Mouse (Mus musculus): Measurements from ENCODE around the gene Htr6. TPM values are rescaled to one million over a fixed set of nuclear protein-coding genes. Genes with fewer than 3 reads are reported as not detected.

The Htr6 gene
- polyA plus RNA-seq, 1 experiment from 2014 or later, result 0.50 TPM

- no peak overlapping the region for H3K4me3 ChIP-seq (replicated peaks)
- H3K27me3 ChIP-seq, result no peaks in the 10 kb centered on the region
- H3K27ac ChIP-seq, result no peak overlapping the region
- no peak overlapping the region for H3K9ac ChIP-seq (replicated peaks)
- H3K36me3 ChIP-seq, result peaks cover 34% of the 10 kb centered on the region
- WGBS, result 73% methylated on average over 6 of the region's 6 CpGs
- peaks cover 29% of the 10 kb centered on the region for H3K4me1 ChIP-seq (replicated peaks)
- no peak overlapping the region for H3K4me2 ChIP-seq
- no peak for ATAC-seq (ENCODE audit: insufficient number of reproducible peaks, insufficient read depth, low FRiP score, low TSS enrichment, low read depth)
- no peaks in the 10 kb centered on the region for H3K9me3 ChIP-seq
Measured at GRCm38 (mm10) chr4:139101546-139101945, 26.2 kb upstream of the Htr6 start.

- H3K4me2 ChIP-seq, result no peak overlapping the region
- peaks cover 34% of the 10 kb centered on the region for H3K36me3 ChIP-seq
- no peak for ATAC-seq (ENCODE audit: insufficient number of reproducible peaks, insufficient read depth, low FRiP score, low TSS enrichment, low read depth)
- H3K9ac ChIP-seq (replicated peaks), result no peak overlapping the region
- H3K27me3 ChIP-seq, result no peaks in the 10 kb centered on the region; the same call in 1 of the 2 replicates
- H3K4me1 ChIP-seq (replicated peaks), result peaks cover 23% of the 10 kb centered on the region
- H3K4me3 ChIP-seq (replicated peaks), result no peak overlapping the region
- H3K27ac ChIP-seq, result no peak overlapping the region
- no peaks in the 10 kb centered on the region for H3K9me3 ChIP-seq
- 94% methylated on average over 8 of the region's 8 CpGs for WGBS
Measured at GRCm38 (mm10) chr4:139100326-139100725, 25.0 kb upstream of the Htr6 start.

- Histone ChIP-seq H3K4me2 (no peak overlapping the region), H3K9ac (replicated peaks) (no peak overlapping the region), H3K4me1 (replicated peaks) (peaks cover 18% of the 10 kb centered on the region), H3K27me3 (peaks cover 33% of the 10 kb centered on the region), H3K36me3 (peaks cover 5% of the 10 kb centered on the region; the same call in 1 of the 2 replicates), H3K4me3 (replicated peaks) (no peak overlapping the region), H3K27ac (no peak overlapping the region), H3K9me3 (peaks cover 7% of the 10 kb centered on the region; the same call in 1 of the 2 replicates)
- ATAC-seq (ENCODE audit: insufficient number of reproducible peaks, insufficient read depth, low FRiP score, low TSS enrichment, low read depth), result no peak
- WGBS, result 61% methylated on average over 5 of the region's 5 CpGs
Measured at GRCm38 (mm10) chr4:139096201-139096600, 20.8 kb upstream of the Htr6 start.

GRCm38 (mm10) chr4:139095406-139095805, 20.0 kb upstream of the Htr6 start:
- 0% methylated on average over 1 of the region's 1 CpGs for WGBS
- H3K4me2 ChIP-seq, result no peak overlapping the region
- peaks cover 41% of the 10 kb centered on the region for H3K27me3 ChIP-seq
- no peak overlapping the region for H3K4me3 ChIP-seq (replicated peaks)
- peaks cover 7% of the 10 kb centered on the region; the same call in 1 of the 2 replicates for H3K9me3 ChIP-seq
- peaks cover 3% of the 10 kb centered on the region; the same call in 1 of the 2 replicates for H3K36me3 ChIP-seq
- H3K9ac ChIP-seq (replicated peaks), result no peak overlapping the region
- no peak for ATAC-seq (ENCODE audit: insufficient number of reproducible peaks, insufficient read depth, low FRiP score, low TSS enrichment, low read depth)
- H3K27ac ChIP-seq, result no peak overlapping the region
- peaks cover 26% of the 10 kb centered on the region for H3K4me1 ChIP-seq (replicated peaks)

- Histone ChIP-seq H3K4me2 (peak overlapping the region; percentile 89), H3K27me3 (peaks cover 55% of the 10 kb centered on the region), H3K27ac (peak overlapping the region; percentile 89; the same call in 1 of the 2 replicates), H3K9ac (replicated peaks) (peak overlapping the region; percentile 90; the same call in 1 of the 2 replicates), H3K36me3 (peaks cover 8% of the 10 kb centered on the region; the same call in 1 of the 2 replicates), H3K9me3 (peaks cover 7% of the 10 kb centered on the region; the same call in 1 of the 2 replicates), H3K4me1 (replicated peaks) (peaks cover 38% of the 10 kb centered on the region), H3K4me3 (replicated peaks) (peak overlapping the region; percentile 83)
- WGBS, result 23% methylated on average over 13 of the region's 13 CpGs
- no peak for ATAC-seq (ENCODE audit: insufficient number of reproducible peaks, insufficient read depth, low FRiP score, low TSS enrichment, low read depth)
Measured at GRCm38 (mm10) chr4:139093196-139093530, 17.8 kb upstream of the Htr6 start.

GRCm38 (mm10) chr4:139092356-139093195, 17.2 kb upstream of the Htr6 start, which contains the start of gene Nbl1:
Nbl1 (minus strand) TSS chr4:139092993.
- Histone ChIP-seq H3K4me1 (replicated peaks) (peaks cover 42% of the 10 kb centered on the region), H3K9me3 (peaks cover 7% of the 10 kb centered on the region; the same call in 1 of the 2 replicates), H3K9ac (replicated peaks) (peak within 1 kb of the TSS; percentile 90), H3K27ac (peak within 1 kb of the TSS; percentile 89), H3K36me3 (peaks cover 8% of the 10 kb centered on the region; the same call in 1 of the 2 replicates), H3K27me3 (peaks cover 61% of the 10 kb centered on the region), H3K4me2 (peak within 1 kb of the TSS; percentile 89), H3K4me3 (replicated peaks) (peak within 1 kb of the TSS; percentile 83)
- WGBS, result 1% methylated on average over 95 of the region's 105 CpGs
- no peak for ATAC-seq (ENCODE audit: insufficient number of reproducible peaks, insufficient read depth, low FRiP score, low TSS enrichment, low read depth)

GRCm38 (mm10) chr4:139091478-139092355, 16.3 kb upstream of the Htr6 start:
- Histone ChIP-seq H3K9me3 (peaks cover 7% of the 10 kb centered on the region; the same call in 1 of the 2 replicates), H3K9ac (replicated peaks) (peak overlapping the region; percentile 90), H3K27ac (peak overlapping the region; percentile 89), H3K27me3 (peaks cover 64% of the 10 kb centered on the region), H3K4me1 (replicated peaks) (peaks cover 49% of the 10 kb centered on the region), H3K36me3 (peaks cover 8% of the 10 kb centered on the region; the same call in 1 of the 2 replicates), H3K4me2 (peak overlapping the region; percentile 89), H3K4me3 (replicated peaks) (peak overlapping the region; percentile 83)
- ATAC-seq (ENCODE audit: insufficient number of reproducible peaks, insufficient read depth, low FRiP score, low TSS enrichment, low read depth), result peak; percentile 47; the same call in 1 of the 2 replicates
- WGBS, result 2% methylated on average over 28 of the region's 28 CpGs

GRCm38 (mm10) chr4:139091066-139091465, 15.7 kb upstream of the Htr6 start:
- peak overlapping the region; percentile 83 for H3K4me3 ChIP-seq (replicated peaks)
- peak overlapping the region; percentile 89 for H3K4me2 ChIP-seq
- peaks cover 49% of the 10 kb centered on the region for H3K4me1 ChIP-seq (replicated peaks)
- H3K9ac ChIP-seq (replicated peaks), result peak overlapping the region; percentile 90
- H3K36me3 ChIP-seq, result peaks cover 8% of the 10 kb centered on the region; the same call in 1 of the 2 replicates
- ATAC-seq (ENCODE audit: insufficient number of reproducible peaks, insufficient read depth, low FRiP score, low TSS enrichment, low read depth), result no peak
- H3K9me3 ChIP-seq, result peaks cover 7% of the 10 kb centered on the region; the same call in 1 of the 2 replicates
- H3K27ac ChIP-seq, result peak overlapping the region; percentile 89
- 16% methylated on average over 7 of the region's 7 CpGs for WGBS
- peaks cover 64% of the 10 kb centered on the region for H3K27me3 ChIP-seq

GRCm38 (mm10) chr4:139090303-139090940, 15.1 kb upstream of the Htr6 start:
- Histone ChIP-seq H3K4me1 (replicated peaks) (peaks cover 45% of the 10 kb centered on the region), H3K36me3 (peaks cover 8% of the 10 kb centered on the region; the same call in 1 of the 2 replicates), H3K9me3 (peaks cover 7% of the 10 kb centered on the region; the same call in 1 of the 2 replicates), H3K4me2 (peak overlapping the region; percentile 89), H3K9ac (replicated peaks) (peak overlapping the region; percentile 90; the same call in 1 of the 2 replicates), H3K4me3 (replicated peaks) (peak overlapping the region; percentile 83), H3K27ac (peak overlapping the region; percentile 89), H3K27me3 (peaks cover 67% of the 10 kb centered on the region)
- ATAC-seq (ENCODE audit: insufficient number of reproducible peaks, insufficient read depth, low FRiP score, low TSS enrichment, low read depth), result no peak
- 55% methylated on average over 15 of the region's 15 CpGs for WGBS

- 0 out of 2 replicates have a peak overlapping the region, but pooled peaks have one; percentile 0 for H3K27ac ChIP-seq
- peaks cover 43% of the 10 kb centered on the region for H3K4me1 ChIP-seq (replicated peaks)
- H3K4me3 ChIP-seq (replicated peaks), result no peak overlapping the region
- H3K9ac ChIP-seq (replicated peaks), result no peak overlapping the region
- H3K36me3 ChIP-seq, result peaks cover 21% of the 10 kb centered on the region
- H3K27me3 ChIP-seq, result peaks cover 75% of the 10 kb centered on the region
- ATAC-seq (ENCODE audit: insufficient number of reproducible peaks, insufficient read depth, low FRiP score, low TSS enrichment, low read depth), result no peak
- WGBS, result 52% methylated on average over 9 of the region's 9 CpGs
- no peaks in the 10 kb centered on the region for H3K9me3 ChIP-seq
- peak overlapping the region; percentile 22; the same call in 1 of the 2 replicates for H3K4me2 ChIP-seq
Measured at GRCm38 (mm10) chr4:139088982-139089671, 13.8 kb upstream of the Htr6 start.
